Mouse (Mus musculus) MEL (cell line): ENCODE measurements at regions not wholly inside any gene's neighbourhood (a gene's known extent, or its start where the extent isn't known, plus 50 kb on each side); places are given as distances from the start of the nearest gene placed in this dataset.
A peak's percentile ranks its signal among the peaks of the same experiment; 100 is the strongest.

Experiments used
- CHD2 ChIP-seq: IDR thresholded peaks from 2 replicates; pipeline ENCODE4 v1.6.1; 2011; ENCODE audit warnings: low read length, improper control_type of control experiment
- CTCF ChIP-seq, 3 experiments: IDR thresholded peaks in 2 of 3; conservative IDR thresholded peaks in 1 of 3; 2 replicates each; pipeline ENCODE4 v1.5.1; 2011 to 2012; ENCODE audit warnings: low read length in 3 of 3, low read depth in 2 of 3, mild to moderate bottlenecking in 2 of 3, improper control_type of control experiment in 1 of 3, inconsistent platforms in 1 of 3, mixed read lengths in 1 of 3, moderate library complexity in 1 of 3; ENCODE audit not compliant: control insufficient read depth in 1 of 3, insufficient read depth in 1 of 3, poor library complexity in 1 of 3, severe bottlenecking in 1 of 3
- E2F4 ChIP-seq: IDR thresholded peaks from 2 replicates; pipeline ENCODE4 v1.6.1; 2011; ENCODE audit warnings: low read depth, low read length, improper control_type of control experiment, borderline replicate concordance
- EP300 ChIP-seq, 2 experiments: IDR thresholded peaks; 2 replicates each; pipeline ENCODE4 v1.6.1; 2011; ENCODE audit warnings: improper control_type of control experiment in 2 of 2, low read length in 2 of 2, low read depth in 1 of 2, mild to moderate bottlenecking in 1 of 2
- ETS1 ChIP-seq: IDR thresholded peaks from 2 replicates; pipeline ENCODE4 v1.6.1; 2012; ENCODE audit warnings: low read depth, mild to moderate bottlenecking, inconsistent platforms, low read length, improper control_type of control experiment, moderate library complexity
- GATA1 ChIP-seq: IDR thresholded peaks from 2 replicates; pipeline ENCODE4 v1.6.1; 2011; ENCODE audit warnings: low read depth, low read length, improper control_type of control experiment
- HCFC1 ChIP-seq: IDR thresholded peaks from 2 replicates; pipeline ENCODE4 v1.6.1; 2012; ENCODE audit warnings: low read depth, mild to moderate bottlenecking, inconsistent platforms, low read length, improper control_type of control experiment, moderate library complexity
- MAZ ChIP-seq: IDR thresholded peaks from 2 replicates; pipeline ENCODE4 v1.6.1; 2012; ENCODE audit warnings: low read depth, mild to moderate bottlenecking, inconsistent platforms, low read length, improper control_type of control experiment
- POLR2AphosphoS5 ChIP-seq: IDR thresholded peaks from 2 replicates; pipeline ENCODE4 v1.6.1; 2012; ENCODE audit warnings: low read depth, borderline replicate concordance, mild to moderate bottlenecking, inconsistent platforms, low read length, moderate library complexity, mixed read lengths
- SMC3 ChIP-seq: IDR thresholded peaks from 2 replicates; pipeline ENCODE4 v1.6.1; 2011; ENCODE audit warnings: low read depth, low read length, improper control_type of control experiment
- TBP ChIP-seq: IDR thresholded peaks from 2 replicates; pipeline ENCODE4 v1.8.0; 2011; ENCODE audit warnings: low read depth, low read length, improper control_type of control experiment
- TCF12 ChIP-seq: IDR thresholded peaks from 2 replicates; pipeline ENCODE4 v1.6.1; 2014; ENCODE audit warnings: low read depth, mild to moderate bottlenecking, inconsistent platforms, low read length, improper control_type of control experiment, moderate library complexity

DNA sequence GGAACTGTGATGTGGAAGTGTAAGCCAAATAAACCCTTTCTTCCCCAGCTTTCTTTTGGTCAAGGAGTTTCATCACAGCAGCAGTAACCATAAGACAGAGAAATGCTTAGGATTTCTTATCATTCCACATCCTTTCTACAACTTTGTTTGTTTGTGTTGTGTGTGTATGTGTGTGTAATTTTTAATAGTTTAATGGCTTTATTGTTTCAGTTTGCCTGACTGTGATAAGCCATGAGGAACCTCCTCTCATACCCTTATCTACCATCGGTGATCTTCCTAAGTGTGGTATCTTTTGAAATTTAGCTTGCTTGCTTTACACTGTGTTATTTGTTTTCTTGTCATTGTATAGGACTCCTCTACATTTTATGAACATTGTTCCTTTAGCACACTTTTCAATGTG is 970.6 kb upstream of the Lrrc6 start:
- TF ChIP-seq CTCF (IDR thresholded peaks at IDR 0.05 in 2 of 3, conservative IDR thresholded peaks at IDR 0.05 in 1 of 3; ENCODE audit: control insufficient read depth in 1 of 3, insufficient read depth in 1 of 3, low read depth in 2 of 3, low read length in 3 of 3, poor library complexity in 1 of 3, severe bottlenecking in 1 of 3) (no peak), SMC3 (no peak), MAZ (no peak), EP300 (IDR thresholded peaks at IDR 0.05; ENCODE audit: low read depth in 1 of 2, low read length in 2 of 2) (peak; percentile 73 to 82), GATA1 (peak; percentile 91), TCF12 (peak; percentile 69), POLR2AphosphoS5 (no peak), HCFC1 (no peak), TBP (no peak), CHD2 (no peak), ETS1 (peak; percentile 39), E2F4 (no peak)
